Mouse (Mus musculus): ENCODE data around the gene Xpc. TPM values are rescaled to one million over a fixed set of nuclear protein-coding genes. Genes with fewer than 3 reads are reported as not detected.

Gene Xpc
- total RNA-seq (2021): 10 to 100 TPM; 12.2 to 14.0 TPM
- long read RNA-seq, experiment 1, transcript Xpc-201 (16 exons, 3,634 nt): major isoform, 9 of 17 reads
- long read RNA-seq, experiment 1, partial matches to known transcripts: 2 of 17 reads
- long read RNA-seq, experiment 1, other reads (novel, unspliced or antisense): 6 of 17 reads
- long read RNA-seq, experiment 2, transcript Xpc-201 (16 exons, 3,634 nt): major isoform, 13 of 18 reads
- long read RNA-seq, experiment 2, partial matches to known transcripts: 1 of 18 reads
- long read RNA-seq, experiment 2, other reads (novel, unspliced or antisense): 4 of 18 reads

DNA sequence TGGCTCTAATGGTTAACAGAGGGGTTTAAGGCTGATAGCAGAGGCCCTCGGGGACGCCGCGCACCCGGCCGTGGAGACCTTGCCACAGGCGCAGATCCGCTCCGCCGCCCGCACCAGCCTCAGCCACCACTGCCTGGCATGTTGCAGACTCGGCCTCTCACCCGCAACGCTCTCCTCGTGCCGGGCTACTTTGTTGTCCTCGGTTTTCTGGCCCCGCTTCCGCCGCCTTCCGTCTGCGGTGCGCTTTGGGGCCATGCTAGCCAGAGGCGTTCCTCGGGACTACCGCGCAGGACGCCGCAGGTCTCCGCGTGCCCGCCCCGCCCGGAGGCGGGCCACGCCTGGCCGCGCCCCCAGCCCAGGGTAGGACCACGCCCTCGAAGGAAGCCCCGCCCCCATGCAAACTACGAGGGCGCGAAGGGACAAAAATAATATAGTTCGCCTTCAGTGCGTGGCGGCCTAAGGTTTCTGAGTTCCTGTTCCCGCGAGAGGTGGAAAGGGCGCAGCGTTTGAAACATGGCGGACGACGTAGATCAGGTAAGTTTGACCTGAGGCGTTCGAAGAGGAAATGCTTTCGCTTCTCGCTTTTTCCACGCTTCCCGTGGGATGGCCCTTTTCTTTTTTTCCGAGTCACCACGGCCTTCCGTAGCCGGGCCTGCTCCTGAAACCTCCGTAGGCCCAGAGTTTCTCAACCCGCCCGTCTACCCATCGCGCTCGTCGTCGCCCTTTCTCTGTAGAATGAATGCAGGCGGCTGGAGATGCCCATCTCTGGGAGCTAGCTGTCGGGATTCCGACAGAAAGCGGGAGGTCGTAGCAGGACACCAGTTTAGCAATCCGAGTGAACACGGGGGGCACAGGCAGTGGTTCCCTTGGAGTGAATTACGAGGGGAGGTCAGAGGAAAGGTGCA is at the start of gene Xpc, which contains the start of gene Lsm3:
Xpc (minus strand) TSS at position 344 of the 905 bp plus-strand sequence.
Lsm3 (plus strand) TSS at position 384 of the 905 bp plus-strand sequence.
- H3K27ac ChIP-seq: peak within 1 kb of the TSS; percentile 82
- DNase-seq (ENCODE audit: low spot score in 2 of 2): peak; percentile 97 to 98
- peak; percentile 38; the same call in 1 of the 2 replicates for TF ChIP-seq CTCF (conservative IDR thresholded peaks at IDR 0.05)
- peak within 1 kb of the TSS; percentile 63 for H3K4me3 ChIP-seq

GRCm38 (mm10) chr6:91563031-91563430 is 47.3 kb upstream of the Xpc start:
- no peak for TF ChIP-seq CTCF (conservative IDR thresholded peaks at IDR 0.05)
- H3K27ac ChIP-seq: no peak overlapping the region
- no peak for DNase-seq (ENCODE audit: low spot score in 2 of 2)

GRCm38 (mm10) chr6:91560186-91560585 is 44.5 kb upstream of the Xpc start:
- Histone ChIP-seq H3K4me3 (no peak overlapping the region), H3K27ac (no peak overlapping the region)
- DNase-seq (ENCODE audit: low spot score in 2 of 2): no peak
- no peak for TF ChIP-seq CTCF (conservative IDR thresholded peaks at IDR 0.05)

More at GRCm38 (mm10) chr6:91563031-91563430, 47.3 kb upstream of the Xpc start:
- no peak overlapping the region for H3K4me3 ChIP-seq

DNA sequence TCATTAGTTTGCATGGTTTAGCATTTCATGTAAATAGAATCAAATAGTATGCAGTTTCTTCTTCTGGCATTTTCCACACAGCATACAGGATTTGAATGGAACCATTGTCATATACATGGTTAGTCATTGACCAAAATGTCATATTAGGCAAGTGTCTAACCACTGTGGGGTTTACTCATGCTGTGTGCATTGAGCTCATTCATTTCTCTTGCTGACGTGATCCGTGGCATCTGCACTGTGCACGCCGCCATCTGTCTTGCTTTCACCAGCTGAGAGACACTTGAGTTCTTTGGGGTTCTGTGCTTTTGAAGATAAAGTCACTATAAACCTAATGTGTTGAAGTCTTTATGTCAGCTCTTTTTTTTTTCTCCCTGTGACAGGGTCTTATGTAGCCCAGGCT is 43.7 kb upstream of the Xpc start:
- no peak for TF ChIP-seq CTCF (conservative IDR thresholded peaks at IDR 0.05)
- peak; percentile 72 to 81 for DNase-seq (ENCODE audit: low spot score in 2 of 2)

DNA sequence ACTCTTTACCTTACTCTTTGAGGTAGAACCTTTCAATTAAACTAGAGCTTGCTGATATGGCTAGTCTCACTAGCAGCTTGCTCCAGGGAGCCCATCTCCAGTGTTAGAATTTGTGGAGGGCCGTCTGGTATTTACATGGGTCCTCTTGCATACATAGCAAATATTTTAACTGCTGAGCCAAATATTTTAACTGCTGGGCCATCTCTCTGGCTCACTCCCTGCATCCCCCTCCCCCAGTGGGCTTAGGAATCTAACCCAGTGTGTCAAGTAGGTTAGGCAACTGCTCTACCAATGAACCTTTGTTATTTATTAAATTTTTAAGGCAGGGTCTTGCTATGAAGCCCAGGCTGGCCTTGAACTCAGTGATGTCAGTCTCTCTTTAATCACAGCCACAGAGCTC is 42.9 kb upstream of the Xpc start:
- DNase-seq (ENCODE audit: low spot score in 2 of 2): no peak
- H3K27ac ChIP-seq: no peak overlapping the region
- no peak overlapping the region for H3K4me3 ChIP-seq
- no peak for TF ChIP-seq CTCF (conservative IDR thresholded peaks at IDR 0.05)

More for the DNA sequence above, 43.7 kb upstream of the Xpc start:
- 0 out of 2 replicates have a peak overlapping the region, but pooled peaks have one; percentile 51 for H3K27ac ChIP-seq
- H3K4me3 ChIP-seq: no peak overlapping the region

GRCm38 (mm10) chr6:91552693-91553092 is 37.0 kb upstream of the Xpc start:
- no peak for DNase-seq (ENCODE audit: low spot score in 2 of 2)
- no peak for TF ChIP-seq CTCF (conservative IDR thresholded peaks at IDR 0.05)
- Histone ChIP-seq H3K4me3 (no peak overlapping the region), H3K27ac (no peak overlapping the region)

DNA sequence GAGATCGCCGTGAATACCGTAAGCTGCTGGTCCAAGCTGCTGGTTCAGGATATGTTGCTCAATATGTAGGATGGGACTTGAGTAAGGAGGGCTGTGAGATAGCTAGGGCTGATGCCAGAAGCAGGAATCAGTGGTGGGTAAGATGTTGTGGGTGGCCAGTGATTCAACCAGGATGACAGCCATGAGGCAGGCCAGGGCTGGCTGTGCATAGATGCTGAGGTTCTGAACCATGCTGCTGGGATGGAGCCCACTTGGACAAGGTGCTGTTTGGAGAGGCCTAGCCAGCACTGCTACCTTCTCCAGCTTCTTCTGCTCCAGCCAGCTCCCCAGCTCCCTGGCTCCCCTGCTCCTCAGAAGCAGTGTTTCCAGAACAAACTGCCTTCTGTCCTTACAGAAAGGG is 36.0 kb upstream of the Xpc start:
- Histone ChIP-seq H3K27ac (no peak overlapping the region), H3K4me3 (no peak overlapping the region)
- no peak for DNase-seq (ENCODE audit: low spot score in 2 of 2)
- TF ChIP-seq CTCF (conservative IDR thresholded peaks at IDR 0.05): no peak

- no peak overlapping the region for H3K27ac ChIP-seq
- no peak for DNase-seq (ENCODE audit: low spot score in 2 of 2)
- no peak for TF ChIP-seq CTCF (conservative IDR thresholded peaks at IDR 0.05)
- H3K4me3 ChIP-seq: no peak overlapping the region
Observed at GRCm38 (mm10) chr6:91549621-91550020, 33.9 kb upstream of the Xpc start.

DNA sequence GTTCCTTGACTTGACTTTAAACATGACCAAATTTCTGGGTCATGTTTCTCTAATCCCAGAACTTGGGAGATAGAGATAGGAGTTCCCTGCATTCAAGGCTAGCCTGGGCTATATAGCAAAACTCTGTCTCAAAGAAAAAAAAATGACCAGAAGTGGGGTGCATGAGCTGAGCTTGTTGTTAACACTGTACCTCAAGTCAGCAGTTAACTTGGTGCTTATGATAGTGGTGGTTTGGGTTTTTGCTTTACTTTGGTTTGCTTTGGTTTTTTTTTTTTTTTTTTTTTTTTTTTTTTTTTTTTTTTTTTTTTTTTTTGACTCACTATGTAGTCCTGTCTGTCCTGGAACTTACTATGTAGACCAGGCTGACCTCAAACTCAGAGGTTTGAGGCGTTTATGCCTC is 31.6 kb upstream of the Xpc start:
- Histone ChIP-seq H3K27ac (no peak overlapping the region), H3K4me3 (no peak overlapping the region)
- no peak for TF ChIP-seq CTCF (conservative IDR thresholded peaks at IDR 0.05)
- DNase-seq (ENCODE audit: low spot score in 2 of 2): no peak

GRCm38 (mm10) chr6:91546241-91546884 is 30.7 kb upstream of the Xpc start:
- DNase-seq (ENCODE audit: low spot score in 2 of 2): no peak
- no peak for TF ChIP-seq CTCF (conservative IDR thresholded peaks at IDR 0.05)
- Histone ChIP-seq H3K27ac (no peak overlapping the region), H3K4me3 (no peak overlapping the region)

DNA sequence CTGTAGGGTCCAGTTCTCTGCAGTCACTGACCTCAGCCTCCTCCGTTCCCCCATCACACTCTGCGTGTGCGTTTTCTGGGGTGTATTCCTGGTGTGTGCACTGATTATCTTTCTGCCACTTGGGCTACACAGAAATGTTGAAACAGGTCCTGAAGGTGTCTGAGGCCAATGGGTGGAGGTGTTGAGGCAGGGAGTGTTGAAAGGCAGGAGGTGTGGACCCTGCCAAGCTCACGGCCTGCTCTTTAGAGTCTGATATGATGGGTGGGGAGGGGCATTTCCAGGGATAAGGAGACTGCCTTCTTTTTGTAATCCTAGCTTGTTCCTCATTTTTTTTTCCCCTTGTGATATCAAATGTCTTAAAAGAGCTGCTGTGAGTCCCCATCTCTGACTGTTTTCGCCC is 27.4 kb upstream of the Xpc start:
- TF ChIP-seq CTCF (conservative IDR thresholded peaks at IDR 0.05): no peak
- Histone ChIP-seq H3K4me3 (no peak overlapping the region), H3K27ac (no peak overlapping the region)
- no peak for DNase-seq (ENCODE audit: low spot score in 2 of 2)

GRCm38 (mm10) chr6:91541276-91541675 is 25.6 kb upstream of the Xpc start:
- DNase-seq (ENCODE audit: low spot score in 2 of 2): no peak
- no peak overlapping the region for H3K27ac ChIP-seq
- H3K4me3 ChIP-seq: no peak overlapping the region
- TF ChIP-seq CTCF (conservative IDR thresholded peaks at IDR 0.05): no peak
